Mouse (Mus musculus) monocyte, adult 5-6 weeks (primary cell): Measurements from ENCODE around the gene Lrba. TPM values are rescaled to one million over a fixed set of nuclear protein-coding genes. Genes with fewer than 3 reads are reported as not detected.

Source experiments
- ATAC-seq: fragments of 153-309, 156-312 bp; replicated peaks from 2 replicates; pipeline ENCODE4 v1.8.0; 2017; ENCODE audit warnings: mild to moderate bottlenecking; ENCODE audit not compliant: low TSS enrichment, insufficient number of reproducible peaks, severe bottlenecking, poor library complexity, low FRiP score
- total RNA-seq: library from RNA; stranded (forward); fragments of 200-1000, 200-491, 200-594 nt; gene quantifications from 3 replicates; pipeline ENCODE4 v1.2.3, GENCODE M21; 2017

Lrba gene
- total RNA-seq, 1 experiment from 2014 or later = 21.8 TPM

- ATAC-seq = no peak
Measured at GRCm38 (mm10) chr3:86761095-86762035, 536.9 kb downstream of the Lrba start.

GRCm38 (mm10) chr3:86762036-86762415 is 537.5 kb downstream of the Lrba start:
- 0 out of 2 replicates have a peak, but pooled peaks have one; percentile 13 for ATAC-seq

DNA sequence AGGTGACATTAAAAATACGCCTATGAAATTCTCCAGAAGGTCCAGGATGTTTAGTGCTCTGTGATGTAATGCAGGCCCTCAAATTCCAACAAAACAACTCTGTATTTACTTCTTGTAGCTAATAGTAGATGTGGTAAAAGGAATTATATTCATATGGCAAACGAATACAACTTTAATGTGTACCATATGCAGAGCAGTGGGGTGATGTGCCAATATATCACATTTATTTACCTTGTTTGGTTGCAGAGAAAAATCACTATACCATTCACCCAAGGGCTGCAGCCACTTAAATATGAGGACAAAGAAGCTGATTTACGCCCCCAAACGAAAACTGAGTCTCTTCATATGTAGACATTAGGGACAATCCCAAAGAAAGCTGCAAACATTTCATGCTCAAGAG is 538.0 kb downstream of the Lrba start:
- no peak for ATAC-seq

DNA sequence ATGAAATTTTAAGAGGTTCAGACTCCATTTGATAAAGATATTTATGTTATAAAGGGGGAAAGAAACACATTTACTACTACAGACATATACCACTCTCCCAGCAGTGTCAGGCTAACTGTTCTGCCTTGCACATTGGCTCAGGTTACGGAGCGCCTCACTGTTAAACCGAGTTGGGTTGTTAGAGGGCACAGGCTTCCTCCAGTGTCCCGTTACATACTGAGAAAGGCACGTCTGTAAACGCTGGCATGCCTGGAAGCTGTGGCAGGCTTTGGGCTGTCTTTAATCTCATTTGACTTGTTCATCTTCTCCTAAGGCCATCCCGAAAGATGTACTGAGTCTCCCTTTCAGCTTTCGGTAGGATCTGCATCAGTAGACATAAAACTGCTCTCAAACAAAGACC is 544.1 kb downstream of the Lrba start:
- no peak for ATAC-seq

- no peak for ATAC-seq
Measured at GRCm38 (mm10) chr3:86768969-86769368, 544.5 kb downstream of the Lrba start.

DNA sequence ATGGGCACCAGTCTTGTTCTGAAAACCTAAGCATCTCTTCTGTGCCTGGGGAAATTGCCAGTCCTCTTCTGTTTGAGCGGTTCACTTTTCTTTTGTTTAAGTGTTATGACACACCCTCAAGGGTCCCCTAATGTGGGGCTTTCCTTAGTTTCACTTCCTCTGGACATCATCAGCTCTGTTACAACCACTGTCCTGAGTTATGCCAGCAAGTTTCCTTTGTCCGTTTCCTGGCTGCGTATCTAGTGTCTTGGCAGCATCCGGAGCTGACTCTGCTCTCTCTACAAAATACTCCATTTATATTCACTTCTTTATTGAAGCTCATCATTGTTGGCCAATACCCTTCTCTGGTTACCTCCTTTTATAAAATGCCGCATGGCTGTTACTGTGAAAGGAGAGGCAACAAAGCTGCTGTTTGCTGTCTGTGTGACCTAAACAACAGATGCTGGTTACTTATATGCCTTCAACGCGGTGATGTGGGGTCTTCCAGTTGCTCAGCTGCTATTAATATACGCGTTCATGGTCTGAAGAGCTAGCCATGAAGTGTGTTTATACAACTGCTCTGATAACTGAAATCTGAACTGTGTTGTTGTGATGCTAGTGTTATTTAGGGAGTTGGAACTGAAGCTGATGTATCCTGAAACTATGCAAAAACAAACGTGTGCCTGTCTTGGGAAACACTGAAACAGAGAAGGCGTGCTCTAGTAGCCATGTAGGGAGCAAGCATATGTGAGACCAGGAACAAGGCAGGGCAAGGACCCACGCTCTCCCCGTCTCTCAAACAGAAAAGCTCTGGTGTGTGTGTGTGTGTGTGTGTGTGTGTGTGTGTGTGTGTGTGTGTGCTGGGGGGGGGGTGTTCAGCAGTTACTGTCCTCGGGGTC is 550.3 kb downstream of the Lrba start:
- ATAC-seq = peak; percentile 74

DNA sequence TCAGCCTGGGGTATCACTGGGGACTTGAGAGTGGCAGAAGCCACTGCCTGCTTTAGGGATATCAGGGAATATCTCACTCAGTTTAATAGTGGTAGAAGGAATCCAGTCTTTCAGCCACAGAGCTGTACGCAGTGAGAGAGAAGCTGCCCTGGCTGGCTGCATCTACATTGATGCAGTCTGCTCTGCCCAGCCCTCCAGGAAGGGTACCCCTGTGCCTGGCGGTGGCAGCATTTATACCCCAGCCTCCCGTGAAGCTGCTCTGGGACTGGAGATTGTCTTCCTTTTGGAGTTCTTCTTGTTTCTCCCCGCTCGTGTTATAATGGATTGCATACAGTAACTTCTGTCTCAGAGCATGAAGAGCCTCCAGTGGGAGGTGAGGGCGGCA is 551.0 kb downstream of the Lrba start:
- ATAC-seq = no peak

DNA sequence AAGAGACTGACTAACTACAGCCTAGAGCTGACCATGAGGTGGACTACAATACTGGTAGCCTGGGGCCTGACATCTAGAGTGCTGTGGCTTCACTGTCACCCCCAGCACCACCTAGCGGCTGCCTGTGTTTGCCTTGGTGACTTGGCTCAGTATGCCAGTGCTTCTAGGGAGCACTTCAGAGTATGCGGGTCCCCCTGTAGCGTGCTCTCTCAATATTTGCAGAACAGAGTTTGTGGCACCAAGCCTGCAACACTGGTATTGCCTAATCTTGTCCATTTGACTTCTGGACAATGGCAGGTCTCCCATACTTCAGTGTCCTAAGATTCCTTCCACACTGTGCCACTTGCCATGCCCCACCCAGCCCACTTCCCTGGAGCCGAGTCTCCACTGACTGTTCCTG is 555.2 kb downstream of the Lrba start:
- no peak for ATAC-seq

- ATAC-seq = no peak
Measured at GRCm38 (mm10) chr3:86784051-86784450, 559.6 kb downstream of the Lrba start.

- no peak for ATAC-seq
Measured at GRCm38 (mm10) chr3:86784930-86785329, 560.5 kb downstream of the Lrba start.

GRCm38 (mm10) chr3:86786280-86786679 is 561.8 kb downstream of the Lrba start:
- ATAC-seq = no peak

DNA sequence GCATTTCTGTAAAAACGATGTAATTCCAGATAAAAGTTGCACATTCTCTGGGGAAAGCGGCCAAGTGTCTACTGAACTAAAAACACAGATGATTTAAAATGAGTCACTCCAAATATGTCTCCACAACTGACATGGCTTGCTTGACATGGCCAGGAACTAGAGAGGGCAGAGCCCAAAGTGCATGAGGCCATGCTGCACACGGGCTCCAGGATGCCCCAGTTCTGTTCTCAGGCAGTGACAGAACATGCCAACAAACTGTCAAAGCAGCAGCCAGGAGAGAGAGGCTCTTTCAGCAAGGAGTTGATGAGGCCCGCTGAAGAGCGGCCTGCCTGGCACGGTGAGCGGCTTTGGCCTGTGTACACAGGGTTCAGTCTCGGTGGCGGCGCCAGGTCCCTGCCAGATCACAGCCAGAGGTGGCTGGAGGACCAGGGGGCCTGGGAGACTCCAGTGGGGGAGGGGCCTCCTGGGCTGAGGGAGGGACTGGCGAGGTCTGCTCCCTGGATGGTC is 562.4 kb downstream of the Lrba start:
- no peak for ATAC-seq

GRCm38 (mm10) chr3:86787423-86788123 is 563.1 kb downstream of the Lrba start:
- no peak for ATAC-seq

- no peak for ATAC-seq
Measured at GRCm38 (mm10) chr3:86788711-86789110, 564.2 kb downstream of the Lrba start.

GRCm38 (mm10) chr3:86789752-86790151 is 565.3 kb downstream of the Lrba start:
- no peak for ATAC-seq

GRCm38 (mm10) chr3:86793264-86793663 is 568.8 kb downstream of the Lrba start:
- ATAC-seq = no peak

- ATAC-seq = no peak
Measured at GRCm38 (mm10) chr3:86793720-86794191, 569.3 kb downstream of the Lrba start.

DNA sequence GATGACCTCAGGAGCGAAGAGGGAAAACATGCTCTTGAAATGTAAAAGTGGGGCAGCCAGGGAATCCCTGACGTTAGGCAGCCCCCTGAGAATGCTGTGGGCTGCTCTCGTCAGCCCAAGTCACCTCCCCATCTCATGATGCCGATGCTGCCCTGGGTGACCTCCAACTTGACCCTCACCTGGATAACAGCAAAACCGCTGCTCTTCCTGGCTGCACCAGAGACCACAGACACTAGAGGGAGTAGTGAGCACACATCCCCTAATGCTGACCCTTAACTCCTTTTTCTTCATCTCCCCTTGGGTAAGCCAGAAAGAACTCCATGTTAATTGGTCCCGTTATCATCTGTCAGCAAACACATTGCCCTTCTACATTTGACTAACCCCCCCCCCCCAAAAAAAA is 572.2 kb downstream of the Lrba start:
- no peak for ATAC-seq
